Mouse (Mus musculus) limb, embryonic 11.5 days (tissue): ENCODE measurements around the gene Arid2. TPM values are rescaled to one million over a fixed set of nuclear protein-coding genes. Genes with fewer than 3 reads are reported as not detected.

ENCODE experiments used
- ATAC-seq: fragments of 200-750 bp; cut with Nextera tagmentation; 2 replicates; pipeline ENCODE4 v1.8.0; 2017; ENCODE audit warnings: low read depth; ENCODE audit not compliant: insufficient number of reproducible peaks, low FRiP score, low TSS enrichment
- DNase-seq: peaks from one replicate; pipeline ENCODE4 v3.0.0-alpha.2; 2015; ENCODE audit warnings: low spot score
- H3K27ac ChIP-seq: fragments of 300-500 bp; sonication (generic); replicated peaks from 2 replicates; pipeline ENCODE4 v1.5.1; 2014; ENCODE audit warnings: low read depth, mild to moderate bottlenecking, low read length
- H3K27me3 ChIP-seq: fragments of 300-500 bp; sonication (generic); 2 replicates; pipeline ENCODE4 v1.6.1; 2014; ENCODE audit warnings: mild to moderate bottlenecking, low read length, mixed read lengths; ENCODE audit not compliant: control insufficient read depth, insufficient read depth
- H3K36me3 ChIP-seq: fragments of 300-500 bp; sonication (generic); 2 replicates; pipeline ENCODE4 v1.6.1; 2014; ENCODE audit warnings: mild to moderate bottlenecking, low read length, moderate library complexity, mixed read lengths; ENCODE audit not compliant: control insufficient read depth, insufficient read depth
- H3K4me1 ChIP-seq: fragments of 300-500 bp; sonication (generic); 2 replicates; pipeline ENCODE4 v1.6.1; 2014; ENCODE audit warnings: low read length, mixed read lengths; ENCODE audit not compliant: control insufficient read depth, insufficient read depth
- H3K4me2 ChIP-seq: fragments of 300-500 bp; sonication (generic); 2 replicates; pipeline ENCODE4 v1.6.1; 2014; ENCODE audit warnings: low read depth, mild to moderate bottlenecking, moderate library complexity; ENCODE audit not compliant: severe bottlenecking
- H3K4me3 ChIP-seq: fragments of 300-500 bp; sonication (generic); 2 replicates; pipeline ENCODE4 v1.5.1; 2014; ENCODE audit warnings: low read depth, low read length
- H3K9ac ChIP-seq: fragments of 300-500 bp; sonication (generic); 2 replicates; pipeline ENCODE4 v1.6.1; 2014; ENCODE audit warnings: mild to moderate bottlenecking, low read length
- H3K9me3 ChIP-seq: fragments of 300-500 bp; sonication (generic); 2 replicates; pipeline ENCODE4 v1.6.1; 2016; ENCODE audit warnings: low read length; ENCODE audit not compliant: control insufficient read depth
- WGBS: fragments of 180-500 bp; shearing (Covaris S2); extraction: QIAGEN DNeasy Blood & Tissue Kit; methylation state at CpG from one replicate; pipeline ENCODE4 v1.1.7; 2014; 5-methylcytosine and 5-hydroxymethylcytosine counted together
- polyA plus RNA-seq: library from polyadenylated mRNA; unstranded; fragments of >200 nt; fragmentation: Nextera tagmentation; extraction: Ambion mirVana; gene quantifications from 2 replicates; pipeline ENCODE4 v1.2.1, GENCODE M21; 2014

The Arid2 gene
- polyA plus RNA-seq, 1 experiment from 2014 or later, result 41.9 TPM

- no peak for DNase-seq
- no peak overlapping the region for H3K4me3 ChIP-seq
Observed at GRCm38 (mm10) chr15:96342097-96342496, 54.8 kb downstream of the Arid2 start.

GRCm38 (mm10) chr15:96342871-96343270 is 55.6 kb downstream of the Arid2 start:
- Histone ChIP-seq H3K27me3 (no peaks in the 10 kb centered on the region), H3K36me3 (no peaks in the 10 kb centered on the region), H3K9ac (no peak overlapping the region), H3K4me2 (no peak overlapping the region), H3K9me3 (no peaks in the 10 kb centered on the region), H3K4me1 (no peaks in the 10 kb centered on the region), H3K27ac (no peak overlapping the region), H3K4me3 (no peak overlapping the region)
- 93% methylated on average over 3 of the region's 3 CpGs for WGBS
- DNase-seq (no peak), ATAC-seq (no peak)

More at GRCm38 (mm10) chr15:96342097-96342496, 54.8 kb downstream of the Arid2 start:
- H3K9ac ChIP-seq, result no peak overlapping the region
- H3K9me3 ChIP-seq, result no peaks in the 10 kb centered on the region
- H3K4me1 ChIP-seq, result no peaks in the 10 kb centered on the region
- no peak overlapping the region for H3K4me2 ChIP-seq
- no peak for ATAC-seq
- no peaks in the 10 kb centered on the region for H3K36me3 ChIP-seq
- WGBS, result 91% methylated on average over 8 of the region's 8 CpGs
- no peak overlapping the region for H3K27ac ChIP-seq
- H3K27me3 ChIP-seq, result no peaks in the 10 kb centered on the region

- H3K4me2 ChIP-seq, result no peak overlapping the region
- no peaks in the 10 kb centered on the region for H3K9me3 ChIP-seq
- ATAC-seq, result no peak
- H3K36me3 ChIP-seq, result no peaks in the 10 kb centered on the region
- H3K27me3 ChIP-seq, result no peaks in the 10 kb centered on the region
- H3K4me3 ChIP-seq, result no peak overlapping the region
- H3K27ac ChIP-seq, result no peak overlapping the region
- no peak for DNase-seq
- H3K9ac ChIP-seq, result no peak overlapping the region
- H3K4me1 ChIP-seq, result no peaks in the 10 kb centered on the region
- 53% methylated on average over 6 of the region's 7 CpGs for WGBS
Observed at GRCm38 (mm10) chr15:96344591-96345285, 57.4 kb downstream of the Arid2 start.

GRCm38 (mm10) chr15:96345312-96345849 is 58.1 kb downstream of the Arid2 start:
- H3K36me3 ChIP-seq, result no peaks in the 10 kb centered on the region
- H3K27me3 ChIP-seq, result no peaks in the 10 kb centered on the region
- H3K4me3 ChIP-seq, result no peak overlapping the region
- ATAC-seq, result no peak
- H3K4me2 ChIP-seq, result no peak overlapping the region
- 89% methylated on average over 6 of the region's 6 CpGs for WGBS
- H3K27ac ChIP-seq, result no peak overlapping the region
- no peaks in the 10 kb centered on the region for H3K4me1 ChIP-seq
- H3K9ac ChIP-seq, result no peak overlapping the region
- no peak for DNase-seq
- no peaks in the 10 kb centered on the region for H3K9me3 ChIP-seq

- no peaks in the 10 kb centered on the region for H3K9me3 ChIP-seq
- peaks cover 17% of the 10 kb centered on the region for H3K36me3 ChIP-seq
- DNase-seq (no peak), ATAC-seq (no peak)
- no peak overlapping the region for H3K4me3 ChIP-seq
- no peaks in the 10 kb centered on the region for H3K27me3 ChIP-seq
- no peaks in the 10 kb centered on the region for H3K4me1 ChIP-seq
- H3K9ac ChIP-seq, result no peak overlapping the region
- WGBS, result 94% methylated on average over 9 of the region's 9 CpGs
- H3K27ac ChIP-seq, result no peak overlapping the region
- no peak overlapping the region for H3K4me2 ChIP-seq
Observed at GRCm38 (mm10) chr15:96351432-96351831, 64.1 kb downstream of the Arid2 start.

- Histone ChIP-seq H3K4me1 (no peaks in the 10 kb centered on the region), H3K9ac (no peak overlapping the region), H3K4me3 (no peak overlapping the region), H3K27ac (no peak overlapping the region), H3K36me3 (peaks cover 11% of the 10 kb centered on the region), H3K27me3 (no peaks in the 10 kb centered on the region), H3K9me3 (no peaks in the 10 kb centered on the region), H3K4me2 (no peak overlapping the region)
- no peak for ATAC-seq
- WGBS, result 92% methylated on average over 6 of the region's 6 CpGs
- DNase-seq, result no peak
Observed at GRCm38 (mm10) chr15:96358871-96359270, 71.6 kb downstream of the Arid2 start.

GRCm38 (mm10) chr15:96360614-96361013 is 73.3 kb downstream of the Arid2 start:
- Histone ChIP-seq H3K27ac (no peak overlapping the region), H3K27me3 (no peaks in the 10 kb centered on the region), H3K9ac (no peak overlapping the region), H3K4me2 (no peak overlapping the region), H3K9me3 (no peaks in the 10 kb centered on the region), H3K4me3 (no peak overlapping the region), H3K36me3 (peaks cover 14% of the 10 kb centered on the region), H3K4me1 (no peaks in the 10 kb centered on the region)
- DNase-seq, result no peak
- 93% methylated on average over 5 of the region's 5 CpGs for WGBS
- ATAC-seq, result no peak

- 87% methylated on average over 3 of the region's 3 CpGs for WGBS
- Histone ChIP-seq H3K4me2 (no peak overlapping the region), H3K9me3 (no peaks in the 10 kb centered on the region), H3K27ac (no peak overlapping the region), H3K4me1 (no peaks in the 10 kb centered on the region), H3K27me3 (no peaks in the 10 kb centered on the region), H3K36me3 (peaks cover 24% of the 10 kb centered on the region), H3K4me3 (no peak overlapping the region), H3K9ac (no peak overlapping the region)
- ATAC-seq (no peak), DNase-seq (no peak)
Observed at GRCm38 (mm10) chr15:96365351-96365750, 78.0 kb downstream of the Arid2 start.
